25 mouse cellular contexts compared by ENCODE assay signal in genomic region chr10:22708190-22708843, GRCm38 (mm10). TPM values are rescaled to one million over a fixed set of nuclear protein-coding genes. Genes with fewer than 3 reads are reported as not detected.
DNase-seq lines count a peak whose midpoint lies in the region; ATAC-seq and TF ChIP-seq lines count a peak whose summit lies in the region.
"Had no signal": no experiment of that assay in that cellular context is flagged by ENCODE, and none has a peak within 500 bp of the region (broad histone marks: within the 10 kb centered on the region; RNA-seq: fewer than 3 reads in every experiment).

No protein-coding gene starts in this region.

- intact Hi-C loops in heart, postnatal 10 days (cut with DNase I) = no loop called here

- peaks cover 45% of the 10 kb centered on the region for H3K36me3 ChIP-seq in heart, postnatal 0 days (replicated peaks; ENCODE audit: control insufficient read depth, insufficient read depth, low read length)
- peaks cover 50% of the 10 kb centered on the region for H3K36me3 ChIP-seq in lung, embryonic 15.5 days

- TF ChIP-seq CTCF in heart, postnatal 0 days (IDR thresholded peaks at IDR 0.05; ENCODE audit: low read depth) = no peak

- ATAC-seq in heart, postnatal 0 days (ENCODE audit: insufficient read depth, low read depth) = peak; percentile 63
- ATAC-seq in lung, embryonic 15.5 days (ENCODE audit: borderline replicate concordance, extremely low read depth, low FRiP score, low TSS enrichment) = peak; percentile 70; the same call in 1 of the 2 replicates
- ATAC-seq: activated CD4-positive, CD25-positive, alpha-beta regulatory T cell, adult 4 months; forebrain, postnatal 0 days had no signal

- H3K27me3 ChIP-seq in heart, postnatal 0 days (ENCODE audit: control insufficient read depth, insufficient read depth, low read length) = no peaks in the 10 kb centered on the region
- H3K27me3 ChIP-seq in lung, embryonic 15.5 days = no peaks in the 10 kb centered on the region
- H3K27me3 ChIP-seq: hindbrain, embryonic 12.5 days had no signal

- H3K4me1 ChIP-seq in heart, postnatal 0 days (ENCODE audit: control insufficient read depth, insufficient read depth) = 0 out of 2 replicates have a peak, but pooled peaks cover 2% of the 10 kb centered on the region
- 0 out of 2 replicates have a peak, but pooled peaks cover 3% of the 10 kb centered on the region for H3K4me1 ChIP-seq in lung, embryonic 15.5 days
- H3K4me1 ChIP-seq: forebrain, embryonic 10.5 days; hindbrain, embryonic 12.5 days had no signal

- DNase-seq in heart, adult 11 months = peak; percentile 66
- no peak for DNase-seq in heart, adult 8-10 months (ENCODE audit: low spot score)
- peak; percentile 54 for DNase-seq in heart, postnatal 0 days (ENCODE audit: low spot score)
- no peak for DNase-seq in heart, postnatal 10 days
- no peak for DNase-seq in lung, postnatal 14 days
- no peak for DNase-seq in cerebellum, adult 8-10 months
- no peak for DNase-seq in right cerebral cortex, postnatal 4 days
- DNase-seq: adrenal gland, postnatal 10 days; cerebellum, adult 11 months; cerebellum, postnatal 14 days; forebrain, postnatal 0 days; gastrocnemius, adult 2 months; kidney, adult 18-20 months; kidney, postnatal 14 days; layer of hippocampus, adult 9-11 months; midbrain, embryonic 14.5 days; spleen, adult 18-20 months; thymus, adult 18-20 months; thymus, postnatal 4 days had no signal

- 0 out of 2 replicates have a peak overlapping the region, but pooled peaks have one; percentile 3 for H3K27ac ChIP-seq in heart, postnatal 0 days (ENCODE audit: low read depth)
- no peak overlapping the region for H3K27ac ChIP-seq in lung, embryonic 15.5 days
- H3K27ac ChIP-seq: forebrain, embryonic 10.5 days; gastrocnemius, adult 2 months; hindbrain, embryonic 12.5 days; liver, embryonic 14.5 days had no signal

- no peak overlapping the region for H3K4me2 ChIP-seq in heart, postnatal 0 days (ENCODE audit: low read depth, low read length)
- H3K4me2 ChIP-seq in lung, embryonic 15.5 days = no peak overlapping the region
- H3K4me2 ChIP-seq: hindbrain, embryonic 12.5 days had no signal

- no peaks in the 10 kb centered on the region for H3K9me3 ChIP-seq in heart, postnatal 0 days (replicated peaks; ENCODE audit: control insufficient read depth, low read length)
- H3K9me3 ChIP-seq in lung, embryonic 15.5 days = no peaks in the 10 kb centered on the region
- H3K9me3 ChIP-seq: forebrain, embryonic 10.5 days; G1E; hindbrain, embryonic 12.5 days had no signal

- WGBS in heart, postnatal 0 days = 48% methylated on average over 7 of the region's 7 CpGs
- WGBS in lung, embryonic 15.5 days = 70% methylated on average over 7 of the region's 7 CpGs

- H3K9ac ChIP-seq in heart, postnatal 0 days (replicated peaks; ENCODE audit: low read depth, low read length) = no peak overlapping the region
- H3K9ac ChIP-seq in lung, embryonic 15.5 days = no peak overlapping the region
- H3K9ac ChIP-seq: forebrain, postnatal 0 days; hindbrain, embryonic 12.5 days; liver, embryonic 14.5 days had no signal

- H3K4me3 ChIP-seq in heart, postnatal 0 days (ENCODE audit: low read depth, low read length) = no peak overlapping the region
- H3K4me3 ChIP-seq in lung, embryonic 15.5 days = no peak overlapping the region
- H3K4me3 ChIP-seq: forebrain, embryonic 10.5 days; gastrocnemius, adult 2 months; hindbrain, embryonic 12.5 days had no signal

- no peak for TF ChIP-seq EP300 in heart, postnatal 0 days (IDR thresholded peaks at IDR 0.05; ENCODE audit: low read depth)

RNA-seq across cellular contexts. Expression of gene Tbpl1, which starts 23.4 kb away (rescaled TPM):
- total RNA-seq in heart, adult 8-10 months (2022) = 10 to 100 TPM; 13.6 to 23.7 (median 16.2) TPM
- 8.2 and 22.4 TPM in 2 replicates for total RNA-seq in heart, postnatal 0 days (2014; rRNA removed; ENCODE audit: low replicate concordance)
- polyA plus RNA-seq in heart, postnatal 0 days (2015; fragmentation: Nextera tagmentation; extraction: Ambion mirVana) = 31.2 and 37.0 TPM in 2 replicates
- total RNA-seq in heart, postnatal 10 days (2021) = 10 to 100 TPM; 24.5 to 29.3 TPM
- polyA plus RNA-seq in lung, embryonic 15.5 days (2015; fragmentation: Nextera tagmentation; extraction: Ambion mirVana) = 50.1 and 58.3 TPM in 2 replicates

Comparison
In these comparisons a context has a peak if more than half of its experiments do, and no peak if none do; other contexts are left out.
1. DNase-seq: peak in heart, adult 11 months (single experiment) and heart, postnatal 0 days (single experiment); none in heart, adult 8-10 months (single experiment), heart, postnatal 10 days (0 of 2), lung, postnatal 14 days (single experiment), cerebellum, adult 8-10 months (single experiment) and right cerebral cortex, postnatal 4 days (single experiment).